15 mouse cellular contexts compared by ENCODE assay signal in the genomic region with DNA sequence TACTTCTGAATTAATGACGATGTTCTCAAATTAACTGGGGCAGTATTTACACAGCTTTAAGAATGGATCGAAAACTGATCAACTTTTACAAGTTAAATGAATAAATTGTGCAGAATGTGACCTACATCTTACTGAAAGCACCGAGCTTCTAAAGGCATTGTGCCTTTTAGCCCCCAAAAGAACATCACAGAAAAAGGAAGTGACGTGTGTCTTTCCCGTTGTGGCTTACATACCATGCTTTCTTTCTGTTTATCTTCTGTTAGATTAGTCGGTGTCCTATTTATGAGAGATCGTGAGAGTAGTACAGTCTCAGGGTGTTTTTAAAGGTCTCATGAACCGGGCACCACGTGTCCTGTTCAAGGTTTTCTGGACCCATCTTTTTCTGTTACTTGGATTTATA.
"Had no signal": no experiment of that assay in that cellular context is flagged by ENCODE, and none has a peak within 500 bp of the region (broad histone marks: within the 10 kb centered on the region; RNA-seq: fewer than 3 reads in every experiment).

No protein-coding gene starts in this region.

- DNase-seq: gastrocnemius, adult 2 months; gastrocnemius, postnatal 10 days; gastrocnemius, postnatal 25 days; heart, adult 11 months; heart, adult 2 months; heart, postnatal 14 days; heart, postnatal 36 days; kidney, adult 11 months; kidney, adult 2 months; kidney, adult 9 months; kidney, postnatal 14 days; kidney, postnatal 4 days; liver had no signal

- ATAC-seq: hindbrain, postnatal 0 days; intestine, embryonic 16.5 days had no signal
